Mouse (Mus musculus) E14TG2a.4 (cell line): ENCODE measurements around the gene Gm20458.

Experiments
- H3K27me3 ChIP-seq: 2 replicates; pipeline ENCODE4 v1.6.1; 2014; ENCODE audit warnings: low read length, control low read depth; ENCODE audit not compliant: insufficient read depth
- H3K36me3 ChIP-seq: 2 replicates; pipeline ENCODE4 v1.6.1; 2014; ENCODE audit warnings: low read length, control low read depth; ENCODE audit not compliant: insufficient read depth
- H3K4me1 ChIP-seq: replicated peaks from 2 replicates; pipeline ENCODE4 v1.6.1; 2014; ENCODE audit warnings: low read depth, low read length, control low read depth
- H3K4me3 ChIP-seq: replicated peaks from 2 replicates; pipeline ENCODE4 v1.5.1; 2014; ENCODE audit warnings: mild to moderate bottlenecking, low read length
- H3K9me3 ChIP-seq: 2 replicates; pipeline ENCODE4 v1.6.1; 2014; ENCODE audit warnings: low read length, control low read depth
- CTCF ChIP-seq: conservative IDR thresholded peaks from 2 replicates; pipeline ENCODE4 v1.5.1; 2014; ENCODE audit warnings: low read length
- NANOG ChIP-seq: IDR thresholded peaks from 2 replicates; pipeline ENCODE4 v1.6.1; 2014; ENCODE audit warnings: borderline replicate concordance, low read length, mixed read lengths
- POU5F1 ChIP-seq: IDR thresholded peaks from 2 replicates; pipeline ENCODE4 v1.6.1; 2014; ENCODE audit warnings: low read length, borderline replicate concordance

Gene Gm20458

GRCm38 (mm10) chr2:164430697-164431096, 30.1 kb upstream of the Gm20458 start:
- H3K36me3 ChIP-seq, result peaks cover 33% of the 10 kb centered on the region

GRCm38 (mm10) chr2:164431676-164432465, 28.9 kb upstream of the Gm20458 start:
- H3K27me3 ChIP-seq, result peaks cover 88% of the 10 kb centered on the region
- TF ChIP-seq CTCF (no peak), NANOG (no peak), POU5F1 (no peak)
- peaks cover 96% of the 10 kb centered on the region for H3K4me1 ChIP-seq
- H3K36me3 ChIP-seq, result peaks cover 31% of the 10 kb centered on the region
- H3K9me3 ChIP-seq, result no peaks in the 10 kb centered on the region
- peak overlapping the region; percentile 64; the same call in 1 of the 2 replicates for H3K4me3 ChIP-seq

More at GRCm38 (mm10) chr2:164430697-164431096, 30.1 kb upstream of the Gm20458 start:
- TF ChIP-seq POU5F1 (no peak), CTCF (peak; percentile 14; the same call in 1 of the 2 replicates)
- H3K4me3 ChIP-seq, result peak overlapping the region; percentile 53
- H3K9me3 ChIP-seq, result no peaks in the 10 kb centered on the region
- peaks cover 96% of the 10 kb centered on the region for H3K4me1 ChIP-seq
- peaks cover 87% of the 10 kb centered on the region for H3K27me3 ChIP-seq

GRCm38 (mm10) chr2:164432541-164433191, 28.1 kb upstream of the Gm20458 start:
- Histone ChIP-seq H3K36me3 (peaks cover 23% of the 10 kb centered on the region), H3K4me1 (peaks cover 98% of the 10 kb centered on the region)
- TF ChIP-seq CTCF, result no peak
- no peak for TF ChIP-seq POU5F1
- TF ChIP-seq NANOG, result no peak

GRCm38 (mm10) chr2:164433278-164433895, 27.4 kb upstream of the Gm20458 start:
- TF ChIP-seq NANOG (no peak), POU5F1 (no peak)

More at GRCm38 (mm10) chr2:164432541-164433191, 28.1 kb upstream of the Gm20458 start:
- peaks cover 86% of the 10 kb centered on the region for H3K27me3 ChIP-seq
- H3K4me3 ChIP-seq, result peak overlapping the region; percentile 64
- no peaks in the 10 kb centered on the region for H3K9me3 ChIP-seq

GRCm38 (mm10) chr2:164434681-164435080, 26.1 kb upstream of the Gm20458 start:
- peaks cover 80% of the 10 kb centered on the region for H3K27me3 ChIP-seq
- no peak for TF ChIP-seq CTCF
- TF ChIP-seq NANOG, result no peak
- no peak for TF ChIP-seq POU5F1
- peaks cover 2% of the 10 kb centered on the region for H3K36me3 ChIP-seq
- no peak overlapping the region for H3K4me3 ChIP-seq
- no peaks in the 10 kb centered on the region for H3K9me3 ChIP-seq
- peaks cover 93% of the 10 kb centered on the region for H3K4me1 ChIP-seq

More at GRCm38 (mm10) chr2:164433278-164433895, 27.4 kb upstream of the Gm20458 start:
- peaks cover 95% of the 10 kb centered on the region for H3K4me1 ChIP-seq
- H3K27me3 ChIP-seq, result peaks cover 83% of the 10 kb centered on the region
- H3K9me3 ChIP-seq, result no peaks in the 10 kb centered on the region
- peak overlapping the region; percentile 64 for H3K4me3 ChIP-seq
- H3K36me3 ChIP-seq, result peaks cover 15% of the 10 kb centered on the region

- H3K9me3 ChIP-seq, result no peaks in the 10 kb centered on the region
Observed at GRCm38 (mm10) chr2:164435216-164436090, 25.3 kb upstream of the Gm20458 start.

GRCm38 (mm10) chr2:164436215-164436913, 24.4 kb upstream of the Gm20458 start:
- Histone ChIP-seq H3K36me3 (peaks cover 5% of the 10 kb centered on the region; the same call in 1 of the 2 replicates), H3K9me3 (no peaks in the 10 kb centered on the region), H3K4me3 (peak overlapping the region; percentile 27), H3K4me1 (peaks cover 95% of the 10 kb centered on the region), H3K27me3 (peaks cover 89% of the 10 kb centered on the region)
- no peak for TF ChIP-seq POU5F1
- no peak for TF ChIP-seq CTCF
- TF ChIP-seq NANOG, result no peak

More at GRCm38 (mm10) chr2:164435216-164436090, 25.3 kb upstream of the Gm20458 start:
- Histone ChIP-seq H3K4me1 (peaks cover 94% of the 10 kb centered on the region), H3K27me3 (peaks cover 85% of the 10 kb centered on the region), H3K4me3 (peak overlapping the region; percentile 27), H3K36me3 (no peaks in the 10 kb centered on the region; the same call in 1 of the 2 replicates)
- TF ChIP-seq POU5F1 (no peak), NANOG (peak; percentile 10; the same call in 1 of the 2 replicates)
